Mouse (Mus musculus): ENCODE measurements around the gene Eef2. TPM values are rescaled to one million over a fixed set of nuclear protein-coding genes. Genes with fewer than 3 reads are reported as not detected.
"Not testable (repeated sequence)": the region's sequence is repeated elsewhere in the genome, so short reads cannot be mapped to it uniquely, and the experiment has no call there.

Gene Eef2
- polyA plus RNA-seq, 1 experiment from 2014 or later = 532 TPM

DNA sequence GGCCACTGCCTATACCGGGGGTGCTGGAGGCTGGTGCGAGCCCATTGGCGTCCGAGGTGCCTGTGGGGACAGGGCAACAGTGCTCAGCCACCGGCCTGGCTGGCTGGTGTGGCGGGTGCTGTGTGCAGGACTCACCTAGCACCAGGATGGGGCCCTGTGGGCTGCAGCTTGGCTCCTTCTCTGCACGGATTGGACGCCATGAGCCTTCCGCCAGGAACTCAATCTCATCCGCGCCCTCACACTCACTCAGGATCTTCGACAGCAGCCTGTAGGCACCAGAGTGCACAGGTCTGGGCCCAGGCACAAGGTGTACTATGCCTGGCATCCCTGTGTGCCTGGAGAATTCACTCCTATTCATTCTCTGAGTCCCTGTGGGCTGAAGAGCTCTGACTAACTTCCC is 22.1 kb upstream of the Eef2 start:
- H3K27me3 ChIP-seq = no peaks in the 10 kb centered on the region
- ATAC-seq (ENCODE audit: low FRiP score, low read depth) = no peak
- H3K4me2 ChIP-seq = no peak overlapping the region
- 91% methylated on average over 12 of the region's 12 CpGs for WGBS
- H3K27ac ChIP-seq (replicated peaks) = no peak overlapping the region
- peaks cover 60% of the 10 kb centered on the region for H3K36me3 ChIP-seq
- H3K4me3 ChIP-seq = no peak overlapping the region
- no peak overlapping the region for H3K9ac ChIP-seq
- H3K4me1 ChIP-seq (replicated peaks) = no peaks in the 10 kb centered on the region
- H3K9me3 ChIP-seq = no peaks in the 10 kb centered on the region

DNA sequence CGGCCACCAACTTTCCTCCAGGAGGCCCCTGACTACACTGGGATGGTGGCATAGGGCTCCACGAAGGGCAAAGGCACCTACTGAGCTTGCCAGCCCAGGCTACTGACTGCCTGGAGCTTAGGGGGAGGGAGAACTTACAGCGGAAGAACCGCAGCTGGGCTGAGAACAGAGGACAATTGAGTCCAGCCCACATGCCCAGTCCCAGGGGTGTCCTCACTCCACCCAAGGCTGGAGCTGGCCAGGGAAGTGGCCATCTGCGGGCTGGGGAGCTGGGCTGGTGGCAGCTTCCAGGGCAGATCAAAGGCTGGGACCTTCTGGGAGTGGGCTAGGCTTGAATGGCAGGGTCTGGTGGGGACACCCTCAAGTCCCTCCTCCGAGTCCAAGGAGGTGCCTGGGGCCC is 21.7 kb upstream of the Eef2 start:
- 81% methylated on average over 6 of the region's 6 CpGs for WGBS
- Histone ChIP-seq H3K9ac (no peak overlapping the region), H3K4me2 (no peak overlapping the region), H3K27ac (replicated peaks) (no peak overlapping the region), H3K4me3 (no peak overlapping the region), H3K36me3 (peaks cover 56% of the 10 kb centered on the region), H3K9me3 (no peaks in the 10 kb centered on the region), H3K4me1 (replicated peaks) (no peaks in the 10 kb centered on the region), H3K27me3 (no peaks in the 10 kb centered on the region)
- no peak for ATAC-seq (ENCODE audit: low FRiP score, low read depth)

DNA sequence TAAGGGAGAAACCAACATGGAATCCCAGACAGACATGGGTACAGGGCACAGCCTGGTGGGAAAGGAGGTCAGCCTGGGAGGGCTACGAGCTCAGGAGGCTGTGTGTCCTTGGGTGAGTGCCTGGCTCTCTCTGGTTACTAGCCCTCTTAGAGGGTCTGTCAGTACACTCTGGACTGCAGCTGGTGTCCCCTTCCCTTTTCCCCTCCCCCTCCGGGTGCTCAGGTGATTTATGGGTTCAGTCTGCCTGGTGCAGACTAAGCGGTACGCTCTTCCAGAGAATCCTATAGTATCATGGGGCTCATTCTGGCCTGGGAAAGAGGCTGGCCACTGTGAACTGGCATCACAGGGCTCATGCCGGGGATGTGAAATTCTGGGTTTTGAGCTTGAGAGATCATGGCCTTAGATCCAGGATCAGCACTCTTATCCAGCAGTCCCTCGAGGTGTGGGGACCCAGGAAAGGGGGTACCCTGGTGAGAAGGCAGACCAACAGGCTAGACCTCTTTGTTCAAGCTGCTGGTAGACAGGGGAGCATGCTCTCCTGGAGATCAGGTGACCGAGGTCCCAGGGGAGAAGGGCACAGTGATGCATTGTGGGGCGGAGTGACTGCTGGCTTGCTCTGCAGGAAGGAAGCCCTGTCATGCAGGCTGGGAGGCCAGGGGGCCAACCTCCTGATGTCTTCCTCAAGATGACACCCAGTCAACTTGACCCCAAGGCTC is 14.7 kb upstream of the Eef2 start:
- no peak overlapping the region for H3K4me3 ChIP-seq
- H3K9me3 ChIP-seq = no peaks in the 10 kb centered on the region
- no peak overlapping the region for H3K9ac ChIP-seq
- 72% methylated on average over 8 of the region's 8 CpGs for WGBS
- no peak for ATAC-seq (ENCODE audit: low FRiP score, low read depth)
- peaks cover 35% of the 10 kb centered on the region for H3K4me1 ChIP-seq (replicated peaks)
- no peak overlapping the region for H3K4me2 ChIP-seq
- H3K27ac ChIP-seq (replicated peaks) = no peak overlapping the region
- peaks cover 38% of the 10 kb centered on the region for H3K36me3 ChIP-seq
- H3K27me3 ChIP-seq = no peaks in the 10 kb centered on the region

- no peaks in the 10 kb centered on the region for H3K9me3 ChIP-seq
- 60% methylated on average over 2 of the region's 2 CpGs for WGBS
- ATAC-seq (ENCODE audit: low FRiP score, low read depth) = no peak
- no peaks in the 10 kb centered on the region for H3K27me3 ChIP-seq
- H3K4me3 ChIP-seq = no peak overlapping the region
- H3K9ac ChIP-seq = no peak overlapping the region
- no peak overlapping the region for H3K4me2 ChIP-seq
- peaks cover 32% of the 10 kb centered on the region for H3K36me3 ChIP-seq
- H3K27ac ChIP-seq (replicated peaks) = no peak overlapping the region
- H3K4me1 ChIP-seq (replicated peaks) = peaks cover 39% of the 10 kb centered on the region
These were observed 14.1 kb upstream of the Eef2 start for GRCm38 (mm10) chr10:81162318-81162652.

GRCm38 (mm10) chr10:81165118-81165517 is 11.3 kb upstream of the Eef2 start:
- Histone ChIP-seq H3K36me3 (peaks cover 16% of the 10 kb centered on the region), H3K27me3 (no peaks in the 10 kb centered on the region), H3K9me3 (no peaks in the 10 kb centered on the region), H3K9ac (no peak overlapping the region), H3K4me2 (no peak overlapping the region), H3K4me3 (no peak overlapping the region), H3K27ac (replicated peaks) (no peak overlapping the region), H3K4me1 (replicated peaks) (peaks cover 53% of the 10 kb centered on the region)
- ATAC-seq (ENCODE audit: low FRiP score, low read depth) = no peak
- 76% methylated on average over 8 of the region's 8 CpGs for WGBS

DNA sequence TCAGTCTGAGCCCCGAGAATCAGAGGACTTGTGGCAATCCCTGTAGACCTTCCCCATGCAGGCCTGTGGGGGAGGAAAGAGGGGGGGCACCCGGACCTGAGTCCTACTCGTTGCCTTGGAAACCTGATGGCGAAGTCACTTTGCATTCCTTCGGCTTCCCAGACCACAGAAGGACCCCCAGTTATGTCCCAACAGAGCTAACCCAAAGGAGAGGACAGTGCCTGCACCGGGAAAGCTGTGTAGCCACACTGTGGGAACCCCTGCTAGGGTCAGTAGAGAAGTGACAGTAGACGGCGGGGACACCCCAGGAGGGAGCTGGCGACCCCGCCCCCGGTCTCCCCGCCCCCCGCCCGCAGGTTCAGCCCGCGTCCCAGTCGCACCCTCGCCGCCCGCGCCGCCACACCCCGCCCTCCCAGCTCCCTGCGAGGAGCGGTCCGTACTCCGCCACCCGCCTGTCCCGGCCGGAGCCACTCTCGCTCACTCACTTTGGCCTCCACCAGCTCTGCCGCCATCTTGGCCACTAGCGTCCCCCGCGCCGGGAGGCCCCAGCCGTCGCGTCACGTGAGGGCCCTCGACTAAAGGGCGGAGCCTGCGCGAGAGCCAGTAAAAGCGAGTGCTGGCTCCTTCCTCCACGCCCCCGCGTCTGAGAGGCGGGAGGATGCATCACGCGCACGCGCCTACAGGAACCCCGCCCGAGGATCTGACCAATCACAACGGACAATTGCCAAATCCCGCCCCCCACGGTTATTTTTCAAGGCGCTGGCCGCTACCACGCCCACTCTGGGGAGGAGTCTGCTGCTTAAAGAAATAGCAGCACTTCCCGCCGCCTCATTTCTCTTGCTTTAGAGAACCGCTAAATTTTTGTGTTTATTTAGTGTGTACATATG is 9.0 kb upstream of the Eef2 start, which contains the start of gene Pias4:
TSS of gene Pias4 (minus strand) at position 724 of the 887 bp plus-strand sequence.
- WGBS = under 1% methylated on average over 61 of the region's 64 CpGs
- H3K4me2 ChIP-seq = peak within 1 kb of the TSS; percentile 87
- no peaks in the 10 kb centered on the region for H3K27me3 ChIP-seq

DNA sequence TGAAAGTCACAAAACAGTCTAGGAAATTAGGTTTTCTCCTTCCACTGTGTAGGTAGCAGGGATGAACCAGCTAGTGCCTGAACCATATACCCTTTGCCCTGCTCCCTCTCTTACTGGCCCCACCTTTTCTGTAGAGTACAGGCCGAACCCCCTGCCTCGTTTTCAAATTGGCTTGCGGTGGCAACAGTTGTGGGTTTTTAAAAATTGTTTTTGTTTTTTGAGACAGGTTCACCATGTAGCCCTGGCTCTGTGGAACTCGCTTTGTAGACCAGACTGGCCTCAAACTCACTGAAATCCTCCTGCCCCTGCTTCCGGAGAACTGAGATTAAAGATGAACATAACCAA is 8.4 kb upstream of the Eef2 start:
- peaks cover 6% of the 10 kb centered on the region; the same call in 1 of the 2 replicates for H3K36me3 ChIP-seq
- H3K27me3 ChIP-seq = no peaks in the 10 kb centered on the region
- H3K4me1 ChIP-seq (replicated peaks) = peaks cover 45% of the 10 kb centered on the region
- peak overlapping the region; percentile 79 for H3K27ac ChIP-seq (replicated peaks)
- peak overlapping the region; percentile 87 for H3K4me2 ChIP-seq
- ATAC-seq (ENCODE audit: low FRiP score, low read depth) = peak; percentile 50
- H3K9me3 ChIP-seq = no peaks in the 10 kb centered on the region
- H3K4me3 ChIP-seq = peak overlapping the region; percentile 76
- H3K9ac ChIP-seq = peak overlapping the region; percentile 49; the same call in 1 of the 2 replicates
- 10% methylated on average over 5 of the region's 5 CpGs for WGBS

More for the DNA sequence above, 9.0 kb upstream of the Eef2 start, which contains the start of gene Pias4:
- peak within 1 kb of the TSS; percentile 79 for H3K27ac ChIP-seq (replicated peaks)
- ATAC-seq (ENCODE audit: low FRiP score, low read depth) = peak; percentile 91
- H3K9me3 ChIP-seq = no peaks in the 10 kb centered on the region
- H3K4me3 ChIP-seq = peak within 1 kb of the TSS; percentile 76
- H3K4me1 ChIP-seq (replicated peaks) = peaks cover 42% of the 10 kb centered on the region
- peaks cover 10% of the 10 kb centered on the region for H3K36me3 ChIP-seq
- peak within 1 kb of the TSS; percentile 73 for H3K9ac ChIP-seq

GRCm38 (mm10) chr10:81168521-81169244 is 7.7 kb upstream of the Eef2 start:
- Histone ChIP-seq H3K27ac (replicated peaks) (peak overlapping the region; percentile 79), H3K27me3 (no peaks in the 10 kb centered on the region), H3K4me1 (replicated peaks) (peaks cover 51% of the 10 kb centered on the region), H3K4me2 (peak overlapping the region; percentile 87), H3K9me3 (no peaks in the 10 kb centered on the region), H3K4me3 (peak overlapping the region; percentile 76), H3K9ac (peak overlapping the region; percentile 49), H3K36me3 (peaks cover 3% of the 10 kb centered on the region; the same call in 1 of the 2 replicates)
- no peak for ATAC-seq (ENCODE audit: low FRiP score, low read depth)
- WGBS = 3% methylated on average over 29 of the region's 29 CpGs

GRCm38 (mm10) chr10:81169411-81169900 is 7.0 kb upstream of the Eef2 start:
- peak overlapping the region; percentile 70 for H3K27ac ChIP-seq (replicated peaks)
- 41% methylated on average over 6 of the region's 14 CpGs for WGBS
- ATAC-seq (ENCODE audit: low FRiP score, low read depth) = not testable (repeated sequence)

DNA sequence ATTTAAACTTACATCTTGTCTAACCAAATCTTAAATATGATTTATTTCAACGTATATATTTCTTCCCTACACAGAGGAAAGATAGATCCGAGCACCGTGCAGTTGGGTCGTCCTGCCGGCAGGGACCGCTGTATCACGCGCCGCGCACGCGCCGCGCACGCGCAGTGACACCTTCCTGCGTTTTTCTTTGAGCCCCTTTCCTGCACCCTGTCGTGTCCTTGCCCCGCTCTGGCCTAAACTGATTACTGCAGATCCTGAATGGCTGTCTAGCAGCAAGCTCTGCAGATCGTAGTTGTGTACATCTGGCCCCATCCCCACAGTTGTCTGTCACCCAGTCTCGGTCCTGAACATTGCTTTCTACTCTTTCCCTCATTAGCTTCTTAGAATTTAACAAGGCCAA is 3.3 kb upstream of the Eef2 start:
- H3K36me3 ChIP-seq = peaks cover 7% of the 10 kb centered on the region
- H3K4me2 ChIP-seq = peak overlapping the region; percentile 49
- 3% methylated on average over 21 of the region's 21 CpGs for WGBS
- H3K9ac ChIP-seq = peak overlapping the region; percentile 40; the same call in 1 of the 2 replicates
- peak overlapping the region; percentile 90 for H3K27ac ChIP-seq (replicated peaks)
- peak overlapping the region; percentile 13; the same call in 1 of the 2 replicates for H3K4me3 ChIP-seq
- no peaks in the 10 kb centered on the region for H3K9me3 ChIP-seq
- H3K27me3 ChIP-seq = no peaks in the 10 kb centered on the region
- peak; percentile 5; the same call in 1 of the 2 replicates for ATAC-seq (ENCODE audit: low FRiP score, low read depth)
- peaks cover 59% of the 10 kb centered on the region for H3K4me1 ChIP-seq (replicated peaks)

More at GRCm38 (mm10) chr10:81169411-81169900, 7.0 kb upstream of the Eef2 start:
- H3K9ac ChIP-seq, H3K9me3 ChIP-seq, H3K27me3 ChIP-seq, H3K4me3 ChIP-seq, H3K36me3 ChIP-seq: not testable (repeated sequence)
- Histone ChIP-seq H3K4me2 (peak overlapping the region; percentile 87; the same call in 1 of the 2 replicates), H3K4me1 (replicated peaks) (peaks cover 58% of the 10 kb centered on the region)

DNA sequence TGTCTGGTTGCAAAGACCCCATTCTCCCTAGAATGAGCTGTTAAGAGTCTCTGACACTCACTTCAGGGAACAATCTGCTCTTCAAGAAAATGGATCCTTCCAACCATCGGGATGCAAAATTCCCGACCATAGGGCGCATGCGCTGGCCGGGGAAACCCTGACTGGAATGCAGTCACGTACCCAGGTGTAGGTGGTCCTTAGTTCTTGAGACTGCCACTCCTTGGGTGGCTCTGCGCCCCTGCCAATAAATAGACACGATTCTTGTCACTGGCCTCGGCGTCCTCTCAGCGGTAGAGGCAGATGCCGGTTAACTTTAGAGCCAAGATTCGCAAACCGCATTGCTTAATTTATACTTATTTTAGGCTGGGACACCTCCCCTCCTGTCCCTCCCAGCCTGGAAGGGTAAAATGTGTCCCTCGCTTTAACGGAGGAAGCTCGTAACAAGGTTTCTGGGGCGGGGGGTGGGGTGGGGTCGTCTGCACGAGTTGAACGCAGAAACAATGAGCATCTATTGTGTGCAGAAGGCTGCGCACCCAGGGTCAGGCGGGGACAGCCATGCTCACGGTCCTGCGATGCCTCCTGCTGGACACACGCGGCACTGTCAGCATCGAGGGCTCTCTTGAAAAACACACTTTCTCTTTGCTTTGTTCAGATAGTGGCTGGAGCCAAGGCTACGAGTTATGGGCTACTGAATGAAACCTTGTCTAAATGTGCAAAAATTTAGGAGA is 1.6 kb upstream of the Eef2 start:
- peak overlapping the region; percentile 35 for H3K9ac ChIP-seq
- H3K27me3 ChIP-seq = no peaks in the 10 kb centered on the region
- H3K27ac ChIP-seq (replicated peaks) = peak overlapping the region; percentile 90
- no peaks in the 10 kb centered on the region for H3K9me3 ChIP-seq
- peaks cover 23% of the 10 kb centered on the region for H3K36me3 ChIP-seq
- peaks cover 63% of the 10 kb centered on the region for H3K4me1 ChIP-seq (replicated peaks)
- peak; percentile 71 for ATAC-seq (ENCODE audit: low FRiP score, low read depth)
- WGBS = 2% methylated on average over 29 of the region's 29 CpGs
- H3K4me3 ChIP-seq = peak overlapping the region; percentile 34
- H3K4me2 ChIP-seq = peak overlapping the region; percentile 83

All from hindbrain, embryonic 15.5 days (tissue).